Mouse (Mus musculus): ENCODE data around the gene Hist1h1e.

GRCm38 (mm10) chr13:23585029-23585441 is 37.3 kb downstream of the Hist1h1e start:
- TF ChIP-seq CTCF (IDR thresholded peaks at IDR 0.05; ENCODE audit: extremely low read depth, insufficient read length, insufficient replicate concordance, low read depth, low read length) (no peak), POLR2A (IDR thresholded peaks at IDR 0.05; ENCODE audit: low read depth, low read length) (no peak)
